Mouse (Mus musculus): ENCODE measurements around the gene Ppy. TPM values are rescaled to one million over a fixed set of nuclear protein-coding genes. Genes with fewer than 3 reads are reported as not detected.

The Ppy gene
- polyA plus RNA-seq, 1 experiment from 2014 or later = not detected

GRCm38 (mm10) chr11:102138447-102138740, 37.3 kb upstream of the Ppy start:
- peak overlapping the region; percentile 62 for H3K4me2 ChIP-seq
- no peak overlapping the region for H3K9ac ChIP-seq (ENCODE audit: low read depth, low read length)
- DNase-seq (ENCODE audit: low spot score) (peak; percentile 69), ATAC-seq (replicated peaks; ENCODE audit: low FRiP score) (no peak)
- no peaks in the 10 kb centered on the region for H3K9me3 ChIP-seq (ENCODE audit: control insufficient read depth, low read length)
- peaks cover 22% of the 10 kb centered on the region for H3K27me3 ChIP-seq (replicated peaks; ENCODE audit: control insufficient read depth, insufficient read depth, low read length)
- under 1% methylated on average over 18 of the region's 18 CpGs for WGBS
- peak overlapping the region; percentile 22; the same call in 1 of the 2 replicates for H3K4me3 ChIP-seq (ENCODE audit: low read depth, low read length)
- no peaks in the 10 kb centered on the region for H3K36me3 ChIP-seq (ENCODE audit: control insufficient read depth, insufficient read depth, low read length)
- no peaks in the 10 kb centered on the region; the same call in 1 of the 2 replicates for H3K4me1 ChIP-seq (replicated peaks; ENCODE audit: control insufficient read depth, insufficient read depth, low read length)
- no peak overlapping the region for H3K27ac ChIP-seq (ENCODE audit: low read depth, low read length)

GRCm38 (mm10) chr11:102137625-102138446, 36.7 kb upstream of the Ppy start:
- H3K27ac ChIP-seq (ENCODE audit: low read depth, low read length) = no peak overlapping the region
- H3K27me3 ChIP-seq (replicated peaks; ENCODE audit: control insufficient read depth, insufficient read depth, low read length) = peaks cover 17% of the 10 kb centered on the region
- ATAC-seq (replicated peaks; ENCODE audit: low FRiP score) (no peak), DNase-seq (ENCODE audit: low spot score) (no peak)
- H3K4me1 ChIP-seq (replicated peaks; ENCODE audit: control insufficient read depth, insufficient read depth, low read length) = no peaks in the 10 kb centered on the region; the same call in 1 of the 2 replicates
- peak overlapping the region; percentile 22; the same call in 1 of the 2 replicates for H3K4me3 ChIP-seq (ENCODE audit: low read depth, low read length)
- H3K4me2 ChIP-seq = peak overlapping the region; percentile 62
- 38% methylated on average over 13 of the region's 13 CpGs for WGBS
- no peak overlapping the region for H3K9ac ChIP-seq (ENCODE audit: low read depth, low read length)
- no peaks in the 10 kb centered on the region for H3K9me3 ChIP-seq (ENCODE audit: control insufficient read depth, low read length)
- H3K36me3 ChIP-seq (ENCODE audit: control insufficient read depth, insufficient read depth, low read length) = no peaks in the 10 kb centered on the region

GRCm38 (mm10) chr11:102134516-102134915, 33.4 kb upstream of the Ppy start:
- H3K4me2 ChIP-seq = no peak overlapping the region
- peaks cover 7% of the 10 kb centered on the region for H3K4me1 ChIP-seq (replicated peaks; ENCODE audit: control insufficient read depth, insufficient read depth, low read length)
- no peak overlapping the region for H3K27ac ChIP-seq (ENCODE audit: low read depth, low read length)
- no peak for ATAC-seq (replicated peaks; ENCODE audit: low FRiP score)
- no peak overlapping the region for H3K4me3 ChIP-seq (ENCODE audit: low read depth, low read length)
- H3K36me3 ChIP-seq (ENCODE audit: control insufficient read depth, insufficient read depth, low read length) = no peaks in the 10 kb centered on the region
- no peaks in the 10 kb centered on the region for H3K9me3 ChIP-seq (ENCODE audit: control insufficient read depth, low read length)
- no peak overlapping the region for H3K9ac ChIP-seq (ENCODE audit: low read depth, low read length)
- no peak for DNase-seq (ENCODE audit: low spot score)
- peaks cover 12% of the 10 kb centered on the region for H3K27me3 ChIP-seq (replicated peaks; ENCODE audit: control insufficient read depth, insufficient read depth, low read length)
- 23% methylated on average over 4 of the region's 4 CpGs for WGBS

- H3K4me3 ChIP-seq (ENCODE audit: low read depth, low read length) = no peak overlapping the region
- H3K27ac ChIP-seq (ENCODE audit: low read depth, low read length) = no peak overlapping the region
- H3K4me2 ChIP-seq = peak overlapping the region; percentile 33
- DNase-seq (ENCODE audit: low spot score) (no peak), ATAC-seq (replicated peaks; ENCODE audit: low FRiP score) (peak; percentile 75)
- H3K9ac ChIP-seq (ENCODE audit: low read depth, low read length) = no peak overlapping the region
- 66% methylated on average over 6 of the region's 6 CpGs for WGBS
- no peaks in the 10 kb centered on the region for H3K36me3 ChIP-seq (ENCODE audit: control insufficient read depth, insufficient read depth, low read length)
- no peaks in the 10 kb centered on the region for H3K9me3 ChIP-seq (ENCODE audit: control insufficient read depth, low read length)
- H3K27me3 ChIP-seq (replicated peaks; ENCODE audit: control insufficient read depth, insufficient read depth, low read length) = peaks cover 13% of the 10 kb centered on the region
- H3K4me1 ChIP-seq (replicated peaks; ENCODE audit: control insufficient read depth, insufficient read depth, low read length) = peaks cover 4% of the 10 kb centered on the region
Measured at GRCm38 (mm10) chr11:102117386-102117785, 16.3 kb upstream of the Ppy start.

GRCm38 (mm10) chr11:102116241-102116640, 15.1 kb upstream of the Ppy start:
- Histone ChIP-seq H3K9ac (ENCODE audit: low read depth, low read length) (no peak overlapping the region), H3K4me1 (replicated peaks; ENCODE audit: control insufficient read depth, insufficient read depth, low read length) (peaks cover 4% of the 10 kb centered on the region), H3K27ac (ENCODE audit: low read depth, low read length) (no peak overlapping the region), H3K36me3 (ENCODE audit: control insufficient read depth, insufficient read depth, low read length) (no peaks in the 10 kb centered on the region), H3K4me3 (ENCODE audit: low read depth, low read length) (no peak overlapping the region), H3K4me2 (peak overlapping the region; percentile 7; the same call in 1 of the 2 replicates), H3K9me3 (ENCODE audit: control insufficient read depth, low read length) (no peaks in the 10 kb centered on the region), H3K27me3 (replicated peaks; ENCODE audit: control insufficient read depth, insufficient read depth, low read length) (peaks cover 13% of the 10 kb centered on the region)
- ATAC-seq (replicated peaks; ENCODE audit: low FRiP score) (no peak; the same call in 1 of the 2 replicates), DNase-seq (ENCODE audit: low spot score) (no peak)
- WGBS = 36% methylated on average over 8 of the region's 8 CpGs

- DNase-seq (ENCODE audit: low spot score) (no peak), ATAC-seq (replicated peaks; ENCODE audit: low FRiP score) (no peak)
- Histone ChIP-seq H3K36me3 (ENCODE audit: control insufficient read depth, insufficient read depth, low read length) (no peaks in the 10 kb centered on the region), H3K4me2 (no peak overlapping the region), H3K27ac (ENCODE audit: low read depth, low read length) (no peak overlapping the region), H3K9ac (ENCODE audit: low read depth, low read length) (no peak overlapping the region), H3K27me3 (replicated peaks; ENCODE audit: control insufficient read depth, insufficient read depth, low read length) (peaks cover 50% of the 10 kb centered on the region), H3K4me3 (ENCODE audit: low read depth, low read length) (no peak overlapping the region), H3K4me1 (replicated peaks; ENCODE audit: control insufficient read depth, insufficient read depth, low read length) (peaks cover 7% of the 10 kb centered on the region; the same call in 1 of the 2 replicates), H3K9me3 (ENCODE audit: control insufficient read depth, low read length) (no peaks in the 10 kb centered on the region)
- WGBS = 59% methylated on average over 5 of the region's 5 CpGs
Measured at GRCm38 (mm10) chr11:102111576-102111975, 10.5 kb upstream of the Ppy start.

- DNase-seq (ENCODE audit: low spot score) (no peak), ATAC-seq (replicated peaks; ENCODE audit: low FRiP score) (no peak)
- Histone ChIP-seq H3K4me3 (ENCODE audit: low read depth, low read length) (no peak within 1 kb of the TSS), H3K27ac (ENCODE audit: low read depth, low read length) (no peak within 1 kb of the TSS), H3K4me2 (peak within 1 kb of the TSS; percentile 17; the same call in 1 of the 2 replicates), H3K9me3 (ENCODE audit: control insufficient read depth, low read length) (no peaks in the 10 kb centered on the region), H3K27me3 (replicated peaks; ENCODE audit: control insufficient read depth, insufficient read depth, low read length) (peaks cover 72% of the 10 kb centered on the region), H3K36me3 (ENCODE audit: control insufficient read depth, insufficient read depth, low read length) (no peaks in the 10 kb centered on the region), H3K4me1 (replicated peaks; ENCODE audit: control insufficient read depth, insufficient read depth, low read length) (peaks cover 7% of the 10 kb centered on the region; the same call in 1 of the 2 replicates), H3K9ac (ENCODE audit: low read depth, low read length) (no peak within 1 kb of the TSS)
- 18% methylated on average over 9 of the region's 9 CpGs for WGBS
Measured at GRCm38 (mm10) chr11:102107732-102108131, 6.6 kb upstream of the Ppy start, which contains the start of gene Pyy. Gene Pyy, minus strand, starts transcription at chr11:102107832.

- ATAC-seq (replicated peaks; ENCODE audit: low FRiP score) (no peak), DNase-seq (ENCODE audit: low spot score) (no peak)
- H3K27ac ChIP-seq (ENCODE audit: low read depth, low read length) = no peak overlapping the region
- H3K9me3 ChIP-seq (ENCODE audit: control insufficient read depth, low read length) = no peaks in the 10 kb centered on the region
- peaks cover 77% of the 10 kb centered on the region for H3K27me3 ChIP-seq (replicated peaks; ENCODE audit: control insufficient read depth, insufficient read depth, low read length)
- no peaks in the 10 kb centered on the region for H3K36me3 ChIP-seq (ENCODE audit: control insufficient read depth, insufficient read depth, low read length)
- H3K4me3 ChIP-seq (ENCODE audit: low read depth, low read length) = no peak overlapping the region
- no peak overlapping the region for H3K9ac ChIP-seq (ENCODE audit: low read depth, low read length)
- H3K4me2 ChIP-seq = peak overlapping the region; percentile 17; the same call in 1 of the 2 replicates
- H3K4me1 ChIP-seq (replicated peaks; ENCODE audit: control insufficient read depth, insufficient read depth, low read length) = peaks cover 13% of the 10 kb centered on the region
- 2% methylated on average over 20 of the region's 21 CpGs for whole genome bisulfite sequencing
Measured at GRCm38 (mm10) chr11:102106911-102107310, 5.8 kb upstream of the Ppy start.

All from liver, embryonic 11.5 days (tissue).